Mouse (Mus musculus) embryonic facial prominence, embryonic 10.5 days (tissue): ENCODE results near the gene Ifi205. TPM values are rescaled to one million over a fixed set of nuclear protein-coding genes. Genes with fewer than 3 reads are reported as not detected.
"Not testable (repeated sequence)": the region's sequence is repeated elsewhere in the genome, so short reads cannot be mapped to it uniquely, and the experiment has no call there.

Source experiments
- DNase-seq: peaks from one replicate; pipeline ENCODE4 v3.0.0-alpha.2; 2017; ENCODE audit warnings: low spot score
- H3K27ac ChIP-seq: fragments of 300-500 bp; sonication (generic); replicated peaks from 2 replicates; pipeline ENCODE4 v1.5.1; 2016; ENCODE audit warnings: mild to moderate bottlenecking
- H3K27me3 ChIP-seq: fragments of 300-500 bp; sonication (generic); replicated peaks from 2 replicates; pipeline ENCODE4 v1.6.1; 2016; ENCODE audit warnings: low read depth, mild to moderate bottlenecking; ENCODE audit not compliant: poor library complexity, severe bottlenecking
- H3K36me3 ChIP-seq: fragments of 300-500 bp; sonication (generic); replicated peaks from 2 replicates; pipeline ENCODE4 v1.6.1; 2016; ENCODE audit warnings: mild to moderate bottlenecking, moderate library complexity
- H3K4me1 ChIP-seq: fragments of 300-500 bp; sonication (generic); 2 replicates; pipeline ENCODE4 v1.6.1; 2016
- H3K4me3 ChIP-seq: fragments of 300-500 bp; sonication (generic); 2 replicates; pipeline ENCODE4 v1.5.1; 2016; ENCODE audit warnings: mild to moderate bottlenecking, moderate library complexity
- H3K9me3 ChIP-seq: fragments of 300-500 bp; sonication (generic); 2 replicates; pipeline ENCODE4 v1.6.1; 2016; ENCODE audit warnings: mild to moderate bottlenecking
- WGBS: fragments of 180-500 bp; shearing (Covaris S2); methylation state at CpG from one replicate; pipeline ENCODE4 v1.1.7; 2016; 5-methylcytosine and 5-hydroxymethylcytosine counted together
- polyA plus RNA-seq: library from polyadenylated mRNA; unstranded; fragments of >200 nt; fragmentation: Nextera tagmentation; extraction: Ambion mirVana; gene quantifications from 2 replicates; pipeline ENCODE4 v1.2.1, GENCODE M21; 2016

Ifi205 gene
- polyA plus RNA-seq, 1 experiment from 2014 or later, result not detected

DNA sequence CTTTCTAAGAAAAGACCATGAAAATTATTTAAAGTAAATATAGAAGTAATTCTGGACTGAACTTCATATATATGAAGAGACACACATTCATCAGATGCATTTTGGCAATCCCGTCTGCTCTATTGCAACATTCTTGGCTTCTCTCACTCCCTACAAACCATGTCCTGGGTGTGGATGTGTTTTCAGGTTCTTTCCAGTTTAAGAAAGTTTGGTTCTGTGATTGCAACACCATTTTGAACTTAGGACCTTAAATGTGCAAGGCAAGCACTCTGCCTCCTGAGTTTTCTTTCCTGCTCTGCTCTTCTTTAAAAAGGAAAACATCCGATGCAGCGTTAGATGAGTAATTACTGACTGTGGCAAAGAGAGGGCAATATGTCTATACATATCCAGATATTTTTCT lies 6.9 kb upstream of the Ifi205 start:
- DNase-seq, result no peak
- H3K9me3 ChIP-seq, result no peaks in the 10 kb centered on the region
- H3K36me3 ChIP-seq, result no peaks in the 10 kb centered on the region
- H3K4me3 ChIP-seq, result no peak overlapping the region
- WGBS, result 90% methylated on average over 3 of the region's 3 CpGs
- no peaks in the 10 kb centered on the region for H3K27me3 ChIP-seq
- no peaks in the 10 kb centered on the region for H3K4me1 ChIP-seq
- H3K27ac ChIP-seq, result no peak overlapping the region

DNA sequence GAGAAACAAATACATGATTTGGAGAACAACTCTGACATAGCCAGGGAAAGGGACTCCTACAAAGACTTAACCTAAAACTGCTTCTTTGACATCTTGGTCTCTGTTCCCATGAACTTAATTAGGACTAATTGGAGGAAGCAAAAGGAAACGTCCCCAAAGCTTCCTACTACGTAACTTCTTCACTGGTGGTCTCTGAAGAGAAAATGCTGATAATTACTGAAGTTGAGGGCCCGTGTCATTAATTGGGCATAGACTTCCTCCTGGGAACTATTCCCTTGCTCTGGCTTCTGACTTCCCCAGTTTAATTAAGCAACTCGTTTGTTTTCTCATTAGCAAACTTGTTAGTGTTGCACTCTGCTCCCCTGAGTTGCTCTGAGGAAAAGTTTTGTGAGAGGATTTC lies 4.2 kb upstream of the Ifi205 start:
- Histone ChIP-seq H3K36me3 (no peaks in the 10 kb centered on the region), H3K27ac (no peak overlapping the region), H3K27me3 (no peaks in the 10 kb centered on the region), H3K4me1 (no peaks in the 10 kb centered on the region), H3K4me3 (no peak overlapping the region), H3K9me3 (no peaks in the 10 kb centered on the region)
- WGBS, result 46% methylated on average over 4 of the region's 4 CpGs
- no peak for DNase-seq

DNA sequence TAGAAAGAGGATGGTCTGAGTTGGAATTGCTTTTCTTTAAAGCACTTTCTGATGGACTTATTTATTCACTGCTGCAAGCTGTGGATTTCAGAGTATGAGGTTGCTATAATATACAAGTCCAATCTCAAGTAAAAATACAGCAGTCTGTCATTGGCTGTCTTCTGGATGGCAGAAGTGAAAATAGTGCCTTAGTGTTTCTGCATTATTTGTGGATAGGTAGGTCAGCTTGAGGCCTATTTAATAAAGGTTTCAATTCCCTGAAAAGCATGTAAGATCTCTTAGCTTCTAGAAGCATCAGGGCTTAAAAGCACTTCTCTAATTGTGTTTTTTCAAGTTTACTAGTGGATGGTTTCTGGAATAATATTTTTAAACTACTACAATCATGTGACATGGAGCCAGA lies 24.6 kb downstream of the Ifi205 start:
- H3K9me3 ChIP-seq, H3K4me1 ChIP-seq, H3K36me3 ChIP-seq, H3K4me3 ChIP-seq, H3K27me3 ChIP-seq, H3K27ac ChIP-seq, DNase-seq: not testable (repeated sequence)

GRCm38 (mm10) chr1:174004352-174005109 lies 27.1 kb downstream of the Ifi205 start:
- not testable (repeated sequence) for H3K4me3 ChIP-seq

DNA sequence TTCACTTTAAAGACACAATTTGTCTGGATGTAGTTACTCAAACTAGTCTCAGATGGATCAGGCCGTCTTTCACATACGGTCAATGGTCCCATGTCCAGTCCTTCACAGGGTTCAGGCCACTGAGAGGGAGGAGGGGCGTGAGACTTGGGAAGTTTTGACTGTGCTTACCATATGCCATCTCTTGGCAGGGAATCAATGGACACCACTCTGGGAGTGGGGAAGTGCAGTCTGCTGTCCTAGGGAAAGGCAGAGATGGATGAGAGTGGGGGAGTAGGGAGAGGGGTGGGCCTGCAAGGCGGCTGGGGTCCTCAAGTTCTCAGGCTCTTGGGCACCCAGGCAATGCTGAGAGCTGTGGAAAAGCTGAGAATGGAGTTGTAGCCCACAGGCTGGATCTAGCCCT lies 36.6 kb downstream of the Ifi205 start:
- Histone ChIP-seq H3K27ac (no peak overlapping the region), H3K36me3 (no peaks in the 10 kb centered on the region), H3K4me3 (no peak overlapping the region), H3K4me1 (no peaks in the 10 kb centered on the region), H3K9me3 (no peaks in the 10 kb centered on the region), H3K27me3 (no peaks in the 10 kb centered on the region)
- DNase-seq, result no peak
- 92% methylated on average over 4 of the region's 4 CpGs for WGBS

More at GRCm38 (mm10) chr1:174004352-174005109, 27.1 kb downstream of the Ifi205 start:
- 81% methylated on average over 2 of the region's 3 CpGs for WGBS
- not testable (repeated sequence) for H3K36me3 ChIP-seq, H3K27ac ChIP-seq, DNase-seq, H3K27me3 ChIP-seq, H3K9me3 ChIP-seq, H3K4me1 ChIP-seq

- not testable (repeated sequence) for H3K27ac ChIP-seq, DNase-seq, H3K4me3 ChIP-seq, H3K27me3 ChIP-seq, H3K4me1 ChIP-seq, H3K36me3 ChIP-seq, H3K9me3 ChIP-seq
- 86% methylated on average over 6 of the region's 6 CpGs for WGBS
Observed at GRCm38 (mm10) chr1:173982694-173983305, 48.8 kb downstream of the Ifi205 start, which contains the start of gene Ifi202b. Gene Ifi202b, minus strand, starts transcription at chr1:173982744.

DNA sequence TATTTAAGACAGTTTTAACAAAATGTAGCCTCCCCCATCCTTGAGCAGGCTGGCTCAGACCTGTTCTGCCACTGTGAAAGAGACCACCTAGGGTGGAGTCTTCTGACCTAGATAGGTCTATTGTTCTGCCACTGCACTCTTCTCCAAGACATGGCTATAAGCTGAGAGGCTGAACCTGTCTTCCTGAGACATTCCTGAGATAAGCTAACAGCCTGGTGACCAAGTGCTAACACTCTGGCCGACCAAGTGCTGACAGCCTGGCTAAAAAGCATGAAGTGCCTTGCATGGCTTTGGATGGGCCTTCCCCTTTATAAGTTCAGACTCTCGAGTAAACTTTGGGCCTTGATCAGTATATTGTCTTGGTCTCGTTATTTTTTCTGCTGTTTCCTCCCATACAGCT lies 50.6 kb downstream of the Ifi205 start:
- H3K4me3 ChIP-seq, H3K36me3 ChIP-seq, H3K4me1 ChIP-seq, H3K27me3 ChIP-seq, DNase-seq, H3K27ac ChIP-seq, H3K9me3 ChIP-seq: not testable (repeated sequence)
- WGBS, result 66% methylated on average over 3 of the region's 3 CpGs

- H3K36me3 ChIP-seq, result no peaks in the 10 kb centered on the region
- no peak for DNase-seq
- H3K9me3 ChIP-seq, result no peaks in the 10 kb centered on the region
- H3K4me1 ChIP-seq, result no peaks in the 10 kb centered on the region
- H3K27ac ChIP-seq, result no peak overlapping the region
- no peak overlapping the region for H3K4me3 ChIP-seq
- H3K27me3 ChIP-seq, result no peaks in the 10 kb centered on the region
Observed at GRCm38 (mm10) chr1:173977622-173978021, 54.0 kb downstream of the Ifi205 start.

DNA sequence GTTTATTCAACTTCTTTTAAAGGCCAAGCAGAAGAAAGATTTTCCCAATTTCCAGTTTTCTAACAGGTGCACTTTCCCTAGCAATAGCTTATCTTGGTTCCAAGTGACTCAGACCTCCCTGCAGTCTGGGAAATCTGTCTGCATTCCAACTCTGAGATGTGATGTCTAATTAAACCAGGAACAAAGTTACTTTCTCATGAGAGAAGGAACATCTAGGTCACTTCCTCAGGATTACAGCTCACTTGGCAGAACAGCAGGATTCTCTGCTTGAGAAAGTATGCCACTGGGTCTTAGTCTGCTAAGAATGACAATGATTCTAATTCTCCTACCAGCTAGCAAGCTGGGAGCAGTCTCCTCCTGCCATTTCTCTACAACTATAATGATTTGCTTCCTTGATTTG lies 58.5 kb downstream of the Ifi205 start:
- Histone ChIP-seq H3K36me3 (no peaks in the 10 kb centered on the region), H3K27me3 (no peaks in the 10 kb centered on the region), H3K4me3 (no peak overlapping the region), H3K9me3 (no peaks in the 10 kb centered on the region), H3K27ac (no peak overlapping the region), H3K4me1 (no peaks in the 10 kb centered on the region)
- DNase-seq, result no peak

Other genes with a start within 250 kb of the Ifi205 start
- 0.11 TPM in 1 of 2 replicates, not detected in the other for gene Ifi211, start 118.8 kb downstream of the Ifi205 start, polyA plus RNA-seq
- 0.10 TPM in 1 of 2 replicates, not detected in the other for gene Mndal, start 89.3 kb downstream of the Ifi205 start, polyA plus RNA-seq
- gene Ifi203, start 89.1 kb downstream of the Ifi205 start, polyA plus RNA-seq, result 0.26 TPM in 1 of 2 replicates, not detected in the other
- gene Ifi202b, start 49.1 kb downstream of the Ifi205 start, polyA plus RNA-seq, result not detected in 2 replicates
- gene Olfr433, start 8.9 kb upstream of the Ifi205 start, polyA plus RNA-seq, result not detected in 2 replicates
- not detected in 2 replicates for gene Olfr432, start 17.4 kb upstream of the Ifi205 start, polyA plus RNA-seq
- gene Olfr430, start 34.8 kb upstream of the Ifi205 start, polyA plus RNA-seq, result not detected in 2 replicates
- gene Olfr429, start 52.5 kb upstream of the Ifi205 start, polyA plus RNA-seq, result not detected in 2 replicates
- not detected in 2 replicates for gene Olfr427, start 65.1 kb upstream of the Ifi205 start, polyA plus RNA-seq
- gene Olfr231, start 89.4 kb upstream of the Ifi205 start, polyA plus RNA-seq, result 0.31 TPM in 1 of 2 replicates, not detected in the other
- not detected in 2 replicates for gene Olfr424, start 99.7 kb upstream of the Ifi205 start, polyA plus RNA-seq
- gene Olfr420, start 123.8 kb upstream of the Ifi205 start, polyA plus RNA-seq, result 0.09 TPM in 1 of 2 replicates, not detected in the other
- gene Spta1, start 141.0 kb upstream of the Ifi205 start, polyA plus RNA-seq, result 1.6 TPM in 2 replicates
- 0.05 TPM in 1 of 2 replicates, not detected in the other for gene Olfr419, start 220.3 kb upstream of the Ifi205 start, polyA plus RNA-seq